Mouse (Mus musculus) 416B (cell line): Measurements from ENCODE around the gene Atp1a4.

ENCODE experiments used
- DNase-seq: peaks from one replicate; pipeline ENCODE4 v3.0.0; 2011; ENCODE audit warnings: low read depth

Gene Atp1a4

DNA sequence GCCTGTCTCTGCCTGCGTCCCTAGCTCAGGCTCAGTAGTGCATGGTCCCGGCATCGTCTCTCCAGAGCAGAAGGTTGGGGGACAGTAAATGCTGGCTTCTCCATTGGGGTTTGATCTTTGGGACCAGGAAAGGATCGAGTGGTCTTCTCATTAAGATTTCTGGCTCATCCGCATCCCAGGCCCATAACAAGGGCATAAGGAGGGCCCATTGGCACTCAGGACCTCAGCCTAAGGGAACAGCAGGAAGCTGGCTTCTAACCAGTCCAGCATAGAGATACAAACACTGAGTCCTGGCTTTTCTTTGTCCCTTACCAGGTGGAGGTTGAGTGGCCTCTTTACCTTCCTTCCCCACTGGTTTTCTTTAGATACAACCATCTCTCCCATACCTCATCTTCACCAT lies 60.4 kb downstream of the Atp1a4 start:
- no peak for DNase-seq

DNA sequence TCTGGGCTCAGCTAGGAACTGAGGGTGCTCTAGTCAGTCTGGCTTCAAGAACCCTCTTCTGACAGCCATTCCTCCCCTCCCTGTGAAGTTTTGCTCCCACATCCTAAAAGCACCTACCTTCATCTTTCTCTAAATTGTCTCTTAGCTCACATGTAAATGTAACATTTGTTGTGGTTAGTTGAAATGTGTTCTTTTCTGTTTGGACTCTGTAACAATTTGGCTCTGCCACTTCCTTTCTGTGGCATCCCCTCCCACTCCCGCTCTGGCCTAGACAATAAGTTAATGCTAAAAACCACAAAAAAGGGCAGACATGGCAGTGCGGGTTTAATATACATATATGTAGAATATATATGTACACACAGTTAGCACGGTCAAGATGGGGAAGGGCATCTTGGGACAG lies 61.1 kb downstream of the Atp1a4 start:
- DNase-seq = no peak

DNA sequence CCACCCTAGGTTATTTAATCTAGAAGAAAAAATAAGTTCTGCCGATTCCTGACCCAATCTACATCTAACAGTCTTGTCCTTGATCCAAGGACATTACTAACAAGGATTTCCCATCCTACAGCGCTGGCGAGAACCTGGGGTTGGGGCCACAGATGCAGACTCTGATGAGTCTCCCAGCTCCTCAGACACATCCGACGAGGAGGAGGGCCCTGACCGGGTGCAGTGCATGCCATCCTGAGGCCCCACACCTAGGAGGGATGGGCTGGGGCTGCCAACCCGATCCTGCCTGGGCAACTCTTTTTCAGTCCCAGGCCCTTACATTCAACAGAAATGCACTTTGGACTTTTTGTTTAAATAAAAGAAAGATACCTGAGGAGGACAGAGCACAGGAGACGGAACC lies 63.8 kb downstream of the Atp1a4 start:
- DNase-seq = no peak

DNA sequence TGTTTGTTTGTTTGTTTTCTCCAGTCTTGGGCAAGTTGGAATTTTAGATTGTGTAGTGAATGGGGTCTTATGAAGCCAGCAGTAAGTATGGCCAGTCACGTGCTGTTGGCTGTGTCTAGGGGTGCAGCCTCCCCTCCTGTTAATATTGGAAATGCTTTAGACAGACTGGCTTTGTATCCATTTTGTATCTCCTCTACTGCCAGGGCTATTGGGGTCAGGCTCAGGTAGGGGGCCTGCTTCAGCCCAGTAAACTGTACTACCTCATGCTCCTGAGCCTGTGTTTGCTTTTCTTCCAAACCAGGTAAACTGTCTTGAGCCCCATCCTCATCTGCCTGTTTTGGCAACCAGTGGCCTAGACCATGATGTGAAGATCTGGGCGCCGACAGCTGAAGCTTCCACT lies 66.0 kb downstream of the Atp1a4 start:
- DNase-seq = no peak

DNA sequence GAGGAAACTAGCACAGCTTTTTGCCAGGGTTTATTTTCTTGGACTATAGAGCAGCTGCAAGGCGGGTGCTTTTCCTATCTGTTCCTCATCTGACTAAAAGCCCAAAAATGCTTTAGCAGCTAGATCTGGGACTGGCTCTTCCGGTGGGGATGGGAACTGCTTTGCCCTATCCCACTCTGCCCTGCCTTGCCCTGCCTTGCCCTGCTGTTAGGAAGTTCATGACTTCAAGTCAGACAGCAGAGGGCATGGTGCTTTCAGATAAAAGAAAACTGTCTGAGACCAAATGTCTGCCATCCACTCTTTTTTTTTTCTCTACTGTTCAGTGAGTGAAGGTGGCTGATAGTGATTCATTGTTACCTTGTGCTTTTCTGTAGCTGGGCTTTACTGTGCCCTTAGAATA lies 66.6 kb downstream of the Atp1a4 start:
- DNase-seq = no peak

DNA sequence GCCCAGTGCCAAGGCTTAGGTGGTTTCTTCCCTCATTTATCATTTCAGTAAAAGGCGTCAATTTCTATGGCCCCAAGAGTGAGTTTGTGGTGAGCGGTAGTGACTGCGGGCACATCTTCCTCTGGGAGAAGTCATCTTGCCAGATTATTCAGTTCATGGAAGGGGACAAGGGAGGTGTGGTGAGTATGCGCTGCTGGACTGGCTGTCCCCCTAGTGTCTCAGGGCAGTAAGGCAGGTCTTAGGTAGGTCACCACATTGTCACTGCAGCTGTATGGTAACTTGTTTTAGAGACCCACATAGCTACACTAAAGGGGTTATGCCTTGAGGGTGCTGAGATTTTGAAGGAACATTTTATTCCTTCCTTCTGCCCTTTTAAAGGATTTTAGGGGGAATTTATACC lies 69.3 kb downstream of the Atp1a4 start:
- peak; percentile 41 for DNase-seq

DNA sequence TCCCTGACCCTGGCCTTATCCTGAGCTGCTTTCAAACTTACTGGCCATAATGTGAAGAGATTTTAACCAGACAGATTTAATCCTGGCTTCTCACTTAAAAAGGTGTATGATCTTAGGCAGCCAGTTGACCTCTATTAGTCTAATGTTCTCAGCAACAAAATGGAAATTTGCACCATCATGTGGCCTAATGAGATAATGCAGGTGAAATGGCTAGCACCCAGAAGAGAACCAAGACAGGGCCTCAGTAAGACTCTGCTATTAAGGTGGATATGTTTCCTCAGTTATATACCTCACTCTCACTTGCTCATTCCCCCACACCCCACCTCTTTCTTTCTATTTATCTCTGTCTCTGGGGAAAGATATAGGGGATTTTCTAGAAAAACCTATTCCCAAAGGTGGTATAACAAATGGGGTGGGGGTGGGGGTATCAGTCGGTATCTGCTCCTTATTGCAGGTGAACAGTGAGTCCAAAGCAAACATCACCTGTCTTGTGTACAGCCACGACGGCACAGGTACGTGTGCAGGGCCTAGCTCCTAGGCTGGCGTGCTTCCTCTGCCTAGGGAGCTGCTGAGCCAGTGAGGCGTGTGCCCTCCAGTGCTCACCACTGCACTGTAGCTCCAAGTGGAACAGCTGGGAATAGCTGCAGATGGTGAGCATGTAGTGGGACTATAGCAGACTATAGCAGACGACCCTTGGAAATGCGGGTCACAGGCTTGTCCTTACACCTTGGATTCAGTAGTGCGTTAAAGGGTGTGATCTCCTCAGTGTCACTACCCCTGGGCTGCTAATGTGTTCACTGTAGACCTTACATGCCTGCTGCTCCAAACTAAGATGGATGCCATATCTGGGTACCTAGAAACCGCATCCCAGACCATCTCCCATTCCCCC lies 71.6 kb downstream of the Atp1a4 start:
- peak; percentile 48 for DNase-seq

DNA sequence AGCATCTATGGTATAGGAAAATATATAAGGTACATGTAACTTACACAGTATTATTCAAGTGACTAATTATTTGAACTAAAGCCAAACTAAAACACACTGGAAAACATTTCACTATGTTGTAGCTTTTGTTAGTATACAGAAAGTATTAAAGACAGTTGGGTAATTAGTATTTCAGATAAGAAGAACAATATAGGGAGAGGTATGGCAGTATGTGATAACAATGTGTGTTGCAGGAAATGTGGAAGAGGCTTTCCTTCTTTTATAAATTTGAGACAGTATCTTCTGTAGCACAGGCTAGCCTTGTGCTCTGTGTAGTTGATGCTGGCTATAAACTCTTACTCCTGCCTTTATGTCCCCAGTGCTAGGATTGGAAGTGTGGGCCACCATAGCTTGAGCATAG lies 74.3 kb downstream of the Atp1a4 start:
- DNase-seq = no peak

DNA sequence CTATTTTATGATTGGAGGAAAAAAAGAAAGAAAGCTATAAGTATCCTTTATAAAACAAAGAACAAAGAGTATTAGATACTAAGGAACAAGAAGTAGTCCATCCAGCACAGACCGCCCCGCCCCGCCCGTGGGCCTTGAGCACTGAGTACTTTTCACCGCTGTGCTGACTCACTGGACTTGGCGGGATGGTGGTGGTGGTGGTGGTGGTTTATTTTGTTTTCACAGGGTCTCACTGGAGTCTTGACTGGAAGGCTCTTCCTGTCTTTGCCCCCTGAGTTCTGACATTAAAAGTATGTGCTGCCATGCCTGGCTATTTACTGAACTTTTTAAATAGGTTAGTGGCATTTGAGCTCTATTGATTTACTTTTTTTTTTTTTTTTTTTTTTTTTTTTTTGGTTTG lies 75.2 kb downstream of the Atp1a4 start:
- peak; percentile 79 for DNase-seq

DNA sequence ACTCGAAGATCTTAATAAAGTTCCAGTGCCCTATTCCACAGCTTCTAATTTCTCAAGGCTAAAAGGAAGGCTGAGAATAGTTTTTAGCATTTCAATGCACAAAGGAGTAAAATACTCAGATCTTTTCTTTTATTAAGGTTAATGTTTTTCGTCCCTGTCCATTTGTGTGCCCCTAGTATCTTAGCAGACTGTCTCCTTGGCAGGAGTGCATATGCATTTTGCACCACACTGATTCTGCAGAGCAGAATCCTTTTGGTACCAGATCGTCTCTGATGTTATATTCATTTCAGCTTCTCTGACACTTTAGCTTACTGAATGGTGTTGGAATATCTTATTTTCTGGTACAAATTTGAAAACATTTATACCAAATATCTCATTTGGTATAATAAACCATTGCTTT lies 76.4 kb downstream of the Atp1a4 start:
- no peak for DNase-seq

DNA sequence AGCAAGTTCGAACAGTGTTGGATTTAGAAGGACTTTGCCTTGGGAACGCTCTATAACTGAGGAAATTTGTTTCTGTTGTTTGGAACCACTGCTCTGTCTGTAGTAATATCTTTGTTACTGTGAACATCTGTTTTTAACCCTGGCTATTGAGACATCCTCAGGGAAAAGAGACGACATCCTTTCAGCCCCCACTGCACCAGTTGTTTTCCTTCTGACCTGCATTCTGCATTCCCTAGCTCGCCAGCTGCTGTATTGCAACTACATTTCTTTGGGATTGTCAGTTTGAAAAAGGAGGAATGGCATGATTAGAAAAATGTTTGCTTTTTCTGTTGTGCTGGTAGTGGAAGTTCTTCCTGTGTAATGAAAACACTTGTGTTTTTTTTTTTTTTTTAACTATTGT lies 77.3 kb downstream of the Atp1a4 start:
- no peak for DNase-seq

DNA sequence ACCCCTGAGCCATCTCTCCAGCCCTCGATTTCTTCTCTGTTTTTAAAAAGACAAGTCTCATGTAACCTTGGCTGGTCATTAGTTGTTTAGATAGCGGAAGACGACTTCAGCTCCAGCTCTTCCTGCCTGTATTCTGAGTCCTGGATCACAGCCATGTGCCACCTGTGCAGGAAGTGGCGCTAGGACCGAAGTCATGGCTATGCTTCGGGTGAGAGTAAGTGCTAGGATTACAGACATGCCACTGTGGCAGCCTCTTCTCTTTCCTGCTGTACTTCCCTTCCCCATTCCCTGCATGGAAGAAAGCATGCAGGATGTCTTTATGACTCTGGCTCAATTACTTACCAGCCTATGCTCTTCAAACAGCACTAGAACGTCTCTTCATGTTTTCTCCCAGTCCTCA lies 79.1 kb downstream of the Atp1a4 start:
- DNase-seq = peak; percentile 39

DNA sequence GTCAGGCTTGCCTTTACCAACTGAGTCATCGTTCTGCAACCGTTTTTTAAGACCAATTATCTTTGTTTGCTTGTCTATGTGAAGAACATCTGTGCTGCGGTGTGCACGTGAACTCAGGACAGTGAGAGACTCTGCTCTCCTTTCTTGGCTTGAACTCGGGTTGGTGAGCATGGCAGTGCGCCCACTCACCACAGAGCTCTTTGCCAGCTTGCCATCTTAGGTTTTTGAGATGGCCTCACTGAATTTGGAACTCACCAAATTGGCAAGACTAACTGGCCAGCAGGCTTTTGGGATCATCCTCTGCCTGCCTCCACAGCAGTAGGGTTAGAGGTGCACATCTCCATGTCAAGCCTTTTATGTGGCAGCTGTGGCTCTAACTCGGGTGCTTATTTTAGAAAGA lies 80.4 kb downstream of the Atp1a4 start:
- no peak for DNase-seq
